Mouse (Mus musculus): ENCODE results near the gene Olfr694. TPM values are rescaled to one million over a fixed set of nuclear protein-coding genes. Genes with fewer than 3 reads are reported as not detected.

Olfr694 gene
- polyA plus RNA-seq, 1 experiment from 2014 or later: not detected

GRCm38 (mm10) chr7:106685382-106685781 lies 6.2 kb downstream of the Olfr694 start:
- WGBS: 86% methylated on average over 2 of the region's 2 CpGs

GRCm38 (mm10) chr7:106680484-106680883 lies 11.1 kb downstream of the Olfr694 start, which contains the start of gene Olfr693:
Gene Olfr693 (minus strand): TSS chr7:106680584.
- Histone ChIP-seq H3K9me3 (ENCODE audit: control insufficient read depth, low read length) (no peaks in the 10 kb centered on the region), H3K27ac (ENCODE audit: low read depth, low read length) (no peak within 1 kb of the TSS), H3K27me3 (ENCODE audit: control insufficient read depth, insufficient read depth, low read length) (no peaks in the 10 kb centered on the region), H3K4me1 (replicated peaks; ENCODE audit: control insufficient read depth, insufficient read depth, low read length) (no peaks in the 10 kb centered on the region), H3K4me2 (replicated peaks; ENCODE audit: low read depth, low read length) (no peak within 1 kb of the TSS), H3K9ac (ENCODE audit: low read depth, low read length) (no peak within 1 kb of the TSS), H3K36me3 (ENCODE audit: control insufficient read depth, insufficient read depth, low read length) (no peaks in the 10 kb centered on the region), H3K4me3 (ENCODE audit: low read depth, low read length) (no peak within 1 kb of the TSS)
- DNase-seq (ENCODE audit: low spot score): no peak
- ATAC-seq (ENCODE audit: low FRiP score): no peak

More at GRCm38 (mm10) chr7:106685382-106685781, 6.2 kb downstream of the Olfr694 start:
- Histone ChIP-seq H3K36me3 (ENCODE audit: control insufficient read depth, insufficient read depth, low read length) (no peaks in the 10 kb centered on the region), H3K4me1 (replicated peaks; ENCODE audit: control insufficient read depth, insufficient read depth, low read length) (no peaks in the 10 kb centered on the region), H3K9ac (ENCODE audit: low read depth, low read length) (no peak overlapping the region), H3K9me3 (ENCODE audit: control insufficient read depth, low read length) (no peaks in the 10 kb centered on the region), H3K27ac (ENCODE audit: low read depth, low read length) (no peak overlapping the region), H3K27me3 (ENCODE audit: control insufficient read depth, insufficient read depth, low read length) (no peaks in the 10 kb centered on the region), H3K4me2 (replicated peaks; ENCODE audit: low read depth, low read length) (no peak overlapping the region), H3K4me3 (ENCODE audit: low read depth, low read length) (no peak overlapping the region)
- DNase-seq (ENCODE audit: low spot score) (no peak), ATAC-seq (ENCODE audit: low FRiP score) (no peak)

- DNase-seq (ENCODE audit: low spot score): no peak
- H3K4me3 ChIP-seq (ENCODE audit: low read depth, low read length): no peak overlapping the region
- no peaks in the 10 kb centered on the region for H3K4me1 ChIP-seq (replicated peaks; ENCODE audit: control insufficient read depth, insufficient read depth, low read length)
- no peak overlapping the region for H3K27ac ChIP-seq (ENCODE audit: low read depth, low read length)
- H3K27me3 ChIP-seq (ENCODE audit: control insufficient read depth, insufficient read depth, low read length): no peaks in the 10 kb centered on the region
- no peak overlapping the region for H3K9ac ChIP-seq (ENCODE audit: low read depth, low read length)
- H3K9me3 ChIP-seq (ENCODE audit: control insufficient read depth, low read length): no peaks in the 10 kb centered on the region
- no peak for ATAC-seq (ENCODE audit: low FRiP score)
- H3K36me3 ChIP-seq (ENCODE audit: control insufficient read depth, insufficient read depth, low read length): no peaks in the 10 kb centered on the region
- H3K4me2 ChIP-seq (replicated peaks; ENCODE audit: low read depth, low read length): no peak overlapping the region
Measured at GRCm38 (mm10) chr7:106652344-106652652, 39.3 kb downstream of the Olfr694 start.

- H3K9ac ChIP-seq (ENCODE audit: low read depth, low read length): no peak overlapping the region
- no peak for ATAC-seq (ENCODE audit: low FRiP score)
Measured at GRCm38 (mm10) chr7:106651555-106652343, 39.9 kb downstream of the Olfr694 start.

GRCm38 (mm10) chr7:106649774-106650173 lies 41.8 kb downstream of the Olfr694 start:
- H3K4me2 ChIP-seq (replicated peaks; ENCODE audit: low read depth, low read length): no peak overlapping the region
- no peaks in the 10 kb centered on the region for H3K4me1 ChIP-seq (replicated peaks; ENCODE audit: control insufficient read depth, insufficient read depth, low read length)
- DNase-seq (ENCODE audit: low spot score) (no peak), ATAC-seq (ENCODE audit: low FRiP score) (no peak)
- no peaks in the 10 kb centered on the region for H3K27me3 ChIP-seq (ENCODE audit: control insufficient read depth, insufficient read depth, low read length)
- H3K4me3 ChIP-seq (ENCODE audit: low read depth, low read length): no peak overlapping the region
- WGBS: 80% methylated on average over 1 of the region's 1 CpGs
- H3K9me3 ChIP-seq (ENCODE audit: control insufficient read depth, low read length): no peaks in the 10 kb centered on the region
- no peaks in the 10 kb centered on the region for H3K36me3 ChIP-seq (ENCODE audit: control insufficient read depth, insufficient read depth, low read length)
- H3K27ac ChIP-seq (ENCODE audit: low read depth, low read length): no peak overlapping the region
- no peak overlapping the region for H3K9ac ChIP-seq (ENCODE audit: low read depth, low read length)

More at GRCm38 (mm10) chr7:106651555-106652343, 39.9 kb downstream of the Olfr694 start:
- H3K36me3 ChIP-seq (ENCODE audit: control insufficient read depth, insufficient read depth, low read length): no peaks in the 10 kb centered on the region
- no peaks in the 10 kb centered on the region for H3K9me3 ChIP-seq (ENCODE audit: control insufficient read depth, low read length)
- no peak overlapping the region for H3K4me3 ChIP-seq (ENCODE audit: low read depth, low read length)
- no peak overlapping the region for H3K27ac ChIP-seq (ENCODE audit: low read depth, low read length)
- H3K4me2 ChIP-seq (replicated peaks; ENCODE audit: low read depth, low read length): no peak overlapping the region
- no peaks in the 10 kb centered on the region for H3K27me3 ChIP-seq (ENCODE audit: control insufficient read depth, insufficient read depth, low read length)
- no peak for DNase-seq (ENCODE audit: low spot score)
- no peaks in the 10 kb centered on the region for H3K4me1 ChIP-seq (replicated peaks; ENCODE audit: control insufficient read depth, insufficient read depth, low read length)

- ATAC-seq (ENCODE audit: low FRiP score) (no peak), DNase-seq (ENCODE audit: low spot score) (no peak)
- Histone ChIP-seq H3K9me3 (ENCODE audit: control insufficient read depth, low read length) (no peaks in the 10 kb centered on the region), H3K4me1 (replicated peaks; ENCODE audit: control insufficient read depth, insufficient read depth, low read length) (no peaks in the 10 kb centered on the region), H3K4me2 (replicated peaks; ENCODE audit: low read depth, low read length) (no peak overlapping the region), H3K27me3 (ENCODE audit: control insufficient read depth, insufficient read depth, low read length) (no peaks in the 10 kb centered on the region), H3K4me3 (ENCODE audit: low read depth, low read length) (no peak overlapping the region), H3K36me3 (ENCODE audit: control insufficient read depth, insufficient read depth, low read length) (no peaks in the 10 kb centered on the region), H3K27ac (ENCODE audit: low read depth, low read length) (no peak overlapping the region), H3K9ac (ENCODE audit: low read depth, low read length) (no peak overlapping the region)
- WGBS: 61% methylated on average over 1 of the region's 1 CpGs
Measured at GRCm38 (mm10) chr7:106645261-106645660, 46.4 kb downstream of the Olfr694 start.

- Histone ChIP-seq H3K4me1 (replicated peaks; ENCODE audit: control insufficient read depth, insufficient read depth, low read length) (no peaks in the 10 kb centered on the region), H3K27ac (ENCODE audit: low read depth, low read length) (no peak overlapping the region), H3K36me3 (ENCODE audit: control insufficient read depth, insufficient read depth, low read length) (no peaks in the 10 kb centered on the region), H3K27me3 (ENCODE audit: control insufficient read depth, insufficient read depth, low read length) (no peaks in the 10 kb centered on the region), H3K4me3 (ENCODE audit: low read depth, low read length) (no peak overlapping the region), H3K9ac (ENCODE audit: low read depth, low read length) (no peak overlapping the region), H3K4me2 (replicated peaks; ENCODE audit: low read depth, low read length) (no peak overlapping the region), H3K9me3 (ENCODE audit: control insufficient read depth, low read length) (no peaks in the 10 kb centered on the region)
- DNase-seq (ENCODE audit: low spot score) (no peak), ATAC-seq (ENCODE audit: low FRiP score) (no peak)
- WGBS: 82% methylated on average over 3 of the region's 3 CpGs
Measured at GRCm38 (mm10) chr7:106644222-106644870, 47.3 kb downstream of the Olfr694 start.

- no peaks in the 10 kb centered on the region for H3K27me3 ChIP-seq (ENCODE audit: control insufficient read depth, insufficient read depth, low read length)
- H3K36me3 ChIP-seq (ENCODE audit: control insufficient read depth, insufficient read depth, low read length): no peaks in the 10 kb centered on the region
- DNase-seq (ENCODE audit: low spot score) (no peak), ATAC-seq (ENCODE audit: low FRiP score) (no peak)
- no peak overlapping the region for H3K27ac ChIP-seq (ENCODE audit: low read depth, low read length)
- H3K9ac ChIP-seq (ENCODE audit: low read depth, low read length): no peak overlapping the region
- no peak overlapping the region for H3K4me2 ChIP-seq (replicated peaks; ENCODE audit: low read depth, low read length)
- H3K9me3 ChIP-seq (ENCODE audit: control insufficient read depth, low read length): no peaks in the 10 kb centered on the region
- H3K4me3 ChIP-seq (ENCODE audit: low read depth, low read length): no peak overlapping the region
- 92% methylated on average over 1 of the region's 1 CpGs for WGBS
- H3K4me1 ChIP-seq (replicated peaks; ENCODE audit: control insufficient read depth, insufficient read depth, low read length): no peaks in the 10 kb centered on the region
Measured at GRCm38 (mm10) chr7:106640839-106641238, 50.8 kb downstream of the Olfr694 start.

GRCm38 (mm10) chr7:106635560-106635959 lies 56.1 kb downstream of the Olfr694 start:
- ATAC-seq (ENCODE audit: low FRiP score): no peak
- no peaks in the 10 kb centered on the region for H3K27me3 ChIP-seq (ENCODE audit: control insufficient read depth, insufficient read depth, low read length)
- H3K4me3 ChIP-seq (ENCODE audit: low read depth, low read length): no peak overlapping the region
- no peak overlapping the region for H3K9ac ChIP-seq (ENCODE audit: low read depth, low read length)
- no peaks in the 10 kb centered on the region for H3K9me3 ChIP-seq (ENCODE audit: control insufficient read depth, low read length)
- no peaks in the 10 kb centered on the region for H3K36me3 ChIP-seq (ENCODE audit: control insufficient read depth, insufficient read depth, low read length)
- H3K4me1 ChIP-seq (replicated peaks; ENCODE audit: control insufficient read depth, insufficient read depth, low read length): no peaks in the 10 kb centered on the region
- no peak overlapping the region for H3K4me2 ChIP-seq (replicated peaks; ENCODE audit: low read depth, low read length)
- 87% methylated on average over 4 of the region's 4 CpGs for WGBS
- no peak overlapping the region for H3K27ac ChIP-seq (ENCODE audit: low read depth, low read length)
- no peak for DNase-seq (ENCODE audit: low spot score)

All from hindbrain, embryonic 11.5 days (tissue).